Mouse (Mus musculus): ENCODE data around the gene Gmip. TPM values are rescaled to one million over a fixed set of nuclear protein-coding genes. Genes with fewer than 3 reads are reported as not detected.
A peak's percentile ranks its signal among the peaks of the same experiment; 100 is the strongest.

Gene Gmip
- polyA plus RNA-seq, 1 experiment from 2014 or later = 5.4 TPM

DNA sequence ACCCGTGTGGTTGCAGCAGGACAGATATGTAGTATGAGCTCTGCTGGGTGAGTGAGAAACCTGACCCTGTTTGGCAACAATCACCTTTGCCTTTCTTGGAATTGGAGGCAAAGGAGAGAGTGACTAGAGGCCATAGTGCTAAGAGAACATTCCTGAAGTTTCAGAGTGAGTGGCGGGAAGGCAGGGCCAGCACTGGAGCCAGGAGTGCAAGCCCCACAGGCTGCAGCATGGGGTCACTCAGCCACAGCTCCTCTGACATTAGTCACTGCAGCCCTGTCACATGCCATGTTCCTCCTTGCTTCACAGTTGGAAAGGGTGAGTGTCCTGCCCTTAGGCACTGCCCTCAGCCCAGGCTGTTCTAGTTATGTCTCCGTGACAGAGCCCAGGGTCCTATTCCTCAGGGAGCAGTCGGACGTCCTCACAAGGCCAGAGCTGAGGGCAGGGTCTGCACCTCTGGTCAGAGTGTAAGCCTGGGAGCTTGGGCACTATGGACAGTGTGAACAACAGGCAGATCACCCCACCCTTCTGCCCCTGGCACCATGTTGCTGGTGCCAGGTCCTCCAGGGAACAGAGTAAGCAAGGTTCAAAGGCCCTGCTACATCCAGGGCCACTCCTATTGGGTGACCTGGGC lies 59.3 kb downstream of the Gmip start:
- Histone ChIP-seq H3K36me3 (no peaks in the 10 kb centered on the region), H3K27ac (no peak overlapping the region), H3K9ac (no peak overlapping the region), H3K4me1 (replicated peaks) (peaks cover 6% of the 10 kb centered on the region; the same call in 1 of the 2 replicates), H3K4me3 (no peak overlapping the region), H3K4me2 (no peak overlapping the region), H3K9me3 (replicated peaks) (no peaks in the 10 kb centered on the region), H3K27me3 (0 out of 2 replicates have a peak, but pooled peaks cover 5% of the 10 kb centered on the region)
- ATAC-seq (replicated peaks; ENCODE audit: insufficient number of reproducible peaks, insufficient read depth, low FRiP score, low read depth) = 0 out of 2 replicates have a peak, but pooled peaks have one; percentile 32
- 58% methylated on average over 5 of the region's 5 CpGs for WGBS

DNA sequence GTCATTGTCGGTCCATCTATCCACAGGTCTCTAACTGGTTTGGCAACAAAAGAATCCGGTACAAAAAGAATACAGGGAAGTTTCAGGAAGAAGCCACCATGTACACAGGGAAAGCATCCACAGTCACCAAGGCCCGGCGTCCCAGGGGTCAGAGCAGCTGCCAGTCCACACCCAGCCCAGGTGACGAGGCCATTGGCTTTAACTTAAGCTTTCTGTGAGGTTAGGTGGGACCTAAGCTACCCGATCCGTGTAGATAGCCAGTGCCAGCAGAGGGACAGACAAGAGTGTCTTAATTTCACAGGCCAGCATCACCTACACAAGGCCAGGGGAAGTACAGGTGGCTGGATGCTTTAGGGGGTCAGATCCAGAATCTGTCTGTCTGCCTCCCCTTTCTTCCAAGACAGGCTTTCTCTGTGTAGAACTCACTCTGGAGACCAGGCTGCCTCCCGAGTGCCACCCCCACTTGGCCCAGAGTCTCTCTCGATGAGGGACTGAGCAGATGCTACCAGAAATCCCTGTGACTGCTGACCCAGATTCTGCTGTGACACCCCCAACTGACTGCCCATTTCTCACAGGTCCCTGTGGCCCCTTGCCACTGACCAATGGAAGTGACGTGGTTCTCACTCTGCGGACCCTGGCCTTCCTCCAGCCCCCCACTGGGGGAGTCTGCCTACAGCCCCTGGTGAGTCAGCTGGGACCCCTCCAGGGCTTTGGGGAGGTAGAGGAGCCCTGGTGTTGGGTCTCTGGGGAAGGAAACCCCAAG lies 61.7 kb downstream of the Gmip start:
- no peak for ATAC-seq (replicated peaks; ENCODE audit: insufficient number of reproducible peaks, insufficient read depth, low FRiP score, low read depth)
- 76% methylated on average over 11 of the region's 11 CpGs for WGBS
- Histone ChIP-seq H3K27ac (no peak overlapping the region), H3K4me1 (replicated peaks) (peaks cover 6% of the 10 kb centered on the region), H3K27me3 (0 out of 2 replicates have a peak, but pooled peaks cover 8% of the 10 kb centered on the region), H3K4me3 (no peak overlapping the region), H3K9me3 (replicated peaks) (no peaks in the 10 kb centered on the region), H3K4me2 (no peak overlapping the region), H3K9ac (no peak overlapping the region), H3K36me3 (no peaks in the 10 kb centered on the region)

DNA sequence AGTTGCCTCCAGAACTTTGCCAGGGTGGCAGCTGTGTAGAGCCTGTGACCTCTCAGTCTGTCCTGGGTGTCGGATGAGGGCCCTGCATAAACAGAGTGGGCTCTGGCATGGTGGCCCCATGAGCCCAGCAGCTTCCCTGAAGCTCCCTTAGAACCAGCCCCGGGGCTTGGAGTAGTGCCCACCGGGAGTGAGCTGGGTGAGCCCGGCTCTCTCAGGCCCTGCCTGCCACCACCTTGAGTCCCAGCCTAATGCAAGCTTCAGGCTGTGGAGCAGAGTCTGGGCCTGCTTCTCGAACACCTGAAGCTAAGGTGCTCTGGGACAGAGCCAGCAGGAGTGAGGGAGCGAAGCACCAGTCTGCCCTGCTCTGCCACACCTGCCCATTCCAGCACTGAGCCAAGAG lies 62.4 kb downstream of the Gmip start:
- Histone ChIP-seq H3K27ac (no peak overlapping the region), H3K9ac (no peak overlapping the region), H3K36me3 (no peaks in the 10 kb centered on the region), H3K4me3 (no peak overlapping the region), H3K4me2 (no peak overlapping the region), H3K9me3 (replicated peaks) (no peaks in the 10 kb centered on the region), H3K4me1 (replicated peaks) (peaks cover 6% of the 10 kb centered on the region), H3K27me3 (peaks cover 8% of the 10 kb centered on the region; the same call in 1 of the 2 replicates)
- WGBS = 86% methylated on average over 6 of the region's 6 CpGs
- ATAC-seq (replicated peaks; ENCODE audit: insufficient number of reproducible peaks, insufficient read depth, low FRiP score, low read depth) = no peak

Other genes with a start within 250 kb of the Gmip start
- 13.7 and 14.2 TPM in 2 replicates for gene Zfp868, start 183.1 kb upstream of the Gmip start, polyA plus RNA-seq (2015; fragmentation: Nextera tagmentation; extraction: Ambion mirVana)
- gene Zfp964, start 154.2 kb upstream of the Gmip start, polyA plus RNA-seq (2015; fragmentation: Nextera tagmentation; extraction: Ambion mirVana) = 1.2 and 1.3 TPM in 2 replicates
- 14.6 and 18.9 TPM in 2 replicates for gene Zfp869, start 98.0 kb upstream of the Gmip start, polyA plus RNA-seq (2015; fragmentation: Nextera tagmentation; extraction: Ambion mirVana)
- 3.1 and 4.6 TPM in 2 replicates for gene Zfp963, start 58.7 kb upstream of the Gmip start, polyA plus RNA-seq (2015; fragmentation: Nextera tagmentation; extraction: Ambion mirVana)
- 0.33 TPM in 1 of 2 replicates, not detected in the other for gene Gm20422, start 33.8 kb upstream of the Gmip start, polyA plus RNA-seq (2015; fragmentation: Nextera tagmentation; extraction: Ambion mirVana)
- 22.1 and 32.7 TPM in 2 replicates for gene Atp13a1, start 17.5 kb upstream of the Gmip start, polyA plus RNA-seq (2015; fragmentation: Nextera tagmentation; extraction: Ambion mirVana)
- gene Zfp866, start 17.5 kb upstream of the Gmip start, polyA plus RNA-seq (2015; fragmentation: Nextera tagmentation; extraction: Ambion mirVana) = 14.7 and 21.1 TPM in 2 replicates
- gene Lpar2, start 13.8 kb downstream of the Gmip start, polyA plus RNA-seq (2015; fragmentation: Nextera tagmentation; extraction: Ambion mirVana) = 0.15 and 0.30 TPM in 2 replicates
- 2.6 and 5.6 TPM in 2 replicates for gene Pbx4, start 23.8 kb downstream of the Gmip start, polyA plus RNA-seq (2015; fragmentation: Nextera tagmentation; extraction: Ambion mirVana)
- 0.37 and 0.75 TPM in 2 replicates for gene Cilp2, start 79.0 kb downstream of the Gmip start, polyA plus RNA-seq (2015; fragmentation: Nextera tagmentation; extraction: Ambion mirVana)
- 1.5 and 1.8 TPM in 2 replicates for gene Tssk6, start 93.5 kb downstream of the Gmip start, polyA plus RNA-seq (2015; fragmentation: Nextera tagmentation; extraction: Ambion mirVana)
- gene Ndufa13, start 93.9 kb downstream of the Gmip start, polyA plus RNA-seq (2015; fragmentation: Nextera tagmentation; extraction: Ambion mirVana) = 316 and 390 TPM in 2 replicates
- 5.9 and 10.1 TPM in 2 replicates for gene Yjefn3, start 94.0 kb downstream of the Gmip start, polyA plus RNA-seq (2015; fragmentation: Nextera tagmentation; extraction: Ambion mirVana)
- gene Gatad2a, start 187.7 kb downstream of the Gmip start, polyA plus RNA-seq (2015; fragmentation: Nextera tagmentation; extraction: Ambion mirVana) = 33.2 and 46.3 TPM in 2 replicates
- gene Mau2, start 234.1 kb downstream of the Gmip start, polyA plus RNA-seq (2015; fragmentation: Nextera tagmentation; extraction: Ambion mirVana) = 32.0 and 43.5 TPM in 2 replicates
- gene Sugp1, start 234.1 kb downstream of the Gmip start, polyA plus RNA-seq (2015; fragmentation: Nextera tagmentation; extraction: Ambion mirVana) = 25.4 and 31.5 TPM in 2 replicates